Mouse (Mus musculus) cortical plate, adult 2 months (tissue): Measurements from ENCODE around the gene Rce1.

Source experiments
- CTCF ChIP-seq: fragments of 200-500 bp; IDR thresholded peaks from 2 replicates; pipeline ENCODE4 v1.5.1; 2011; ENCODE audit warnings: mild to moderate bottlenecking, control low read depth, low read length; ENCODE audit not compliant: insufficient read depth; ENCODE audit errors: extremely low read depth
- POLR2A ChIP-seq: fragments of 200-500 bp; IDR thresholded peaks from 2 replicates; pipeline ENCODE4 v1.6.1; 2011; ENCODE audit warnings: mild to moderate bottlenecking, low read length, control low read depth; ENCODE audit not compliant: insufficient read depth; ENCODE audit errors: extremely low read depth

GRCm38 (mm10) chr19:4573241-4573640, 52.2 kb downstream of the Rce1 start:
- TF ChIP-seq POLR2A (no peak), CTCF (no peak)
